Mouse (Mus musculus) hindbrain, postnatal 0 days (tissue): ENCODE data around the gene Chid1. TPM values are rescaled to one million over a fixed set of nuclear protein-coding genes. Genes with fewer than 3 reads are reported as not detected.

Source experiments
- ATAC-seq: fragments of 200-750 bp; cut with Nextera tagmentation; 2 replicates; pipeline ENCODE4 v1.8.0; 2017; ENCODE audit warnings: mild to moderate bottlenecking, moderate TSS enrichment, moderate library complexity
- DNase-seq: peaks from one replicate; pipeline ENCODE4 v3.0.0-alpha.2; 2015; ENCODE audit warnings: low spot score
- H3K27ac ChIP-seq: fragments of 300-500 bp; sonication (generic); 2 replicates; pipeline ENCODE4 v1.5.1; 2014; ENCODE audit warnings: mild to moderate bottlenecking
- H3K27me3 ChIP-seq: fragments of 300-500 bp; sonication (generic); 2 replicates; pipeline ENCODE4 v1.6.1; 2014; ENCODE audit warnings: low read length, mixed read lengths; ENCODE audit not compliant: insufficient read depth
- H3K36me3 ChIP-seq: fragments of 300-500 bp; sonication (generic); 2 replicates; pipeline ENCODE4 v1.6.1; 2014; ENCODE audit warnings: low read length, mixed read lengths; ENCODE audit not compliant: insufficient read depth
- H3K4me1 ChIP-seq: fragments of 300-500 bp; sonication (generic); 2 replicates; pipeline ENCODE4 v1.6.1; 2014; ENCODE audit warnings: antibody characterized with exemption, low read length, mixed read lengths; ENCODE audit not compliant: insufficient read depth
- H3K4me2 ChIP-seq: fragments of 300-500 bp; sonication (generic); 2 replicates; pipeline ENCODE4 v1.6.1; 2014; ENCODE audit warnings: low read depth, mild to moderate bottlenecking, low read length, moderate library complexity, mixed read lengths
- H3K4me3 ChIP-seq: fragments of 300-500 bp; sonication (generic); 2 replicates; pipeline ENCODE4 v1.5.1; 2014; ENCODE audit warnings: low read length
- H3K9ac ChIP-seq: fragments of 300-500 bp; sonication (generic); replicated peaks from 2 replicates; pipeline ENCODE4 v1.6.1; 2014; ENCODE audit warnings: mild to moderate bottlenecking, low read length, moderate library complexity, mixed read lengths
- H3K9me3 ChIP-seq: fragments of 300-500 bp; sonication (generic); 2 replicates; pipeline ENCODE4 v1.6.1; 2016; ENCODE audit warnings: low read length, mixed read lengths
- CTCF ChIP-seq: IDR thresholded peaks from 2 replicates; pipeline ENCODE4 v1.5.1; 2016; ENCODE audit warnings: antibody characterized with exemption, control low read depth, low read depth
- WGBS: fragments of 180-500 bp; shearing (Covaris S2); extraction: QIAGEN DNeasy Blood & Tissue Kit; methylation state at CpG from one replicate; pipeline ENCODE4 v1.1.7; 2014; 5-methylcytosine and 5-hydroxymethylcytosine counted together
- polyA plus RNA-seq: library from polyadenylated mRNA; unstranded; fragments of >200 nt; fragmentation: Nextera tagmentation; extraction: Ambion mirVana; gene quantifications from 2 replicates; pipeline ENCODE4 v1.2.1, GENCODE M21; 2015
- total RNA-seq: library from RNA; depleted of rRNA; stranded (reverse); fragments of >200 nt; gene quantifications from 2 replicates; pipeline ENCODE4 v1.2.3, GENCODE M21; 2014

Gene Chid1
- total and polyA plus RNA-seq, 2 experiments from 2014 or later = 47.8 to 55.2 TPM

DNA sequence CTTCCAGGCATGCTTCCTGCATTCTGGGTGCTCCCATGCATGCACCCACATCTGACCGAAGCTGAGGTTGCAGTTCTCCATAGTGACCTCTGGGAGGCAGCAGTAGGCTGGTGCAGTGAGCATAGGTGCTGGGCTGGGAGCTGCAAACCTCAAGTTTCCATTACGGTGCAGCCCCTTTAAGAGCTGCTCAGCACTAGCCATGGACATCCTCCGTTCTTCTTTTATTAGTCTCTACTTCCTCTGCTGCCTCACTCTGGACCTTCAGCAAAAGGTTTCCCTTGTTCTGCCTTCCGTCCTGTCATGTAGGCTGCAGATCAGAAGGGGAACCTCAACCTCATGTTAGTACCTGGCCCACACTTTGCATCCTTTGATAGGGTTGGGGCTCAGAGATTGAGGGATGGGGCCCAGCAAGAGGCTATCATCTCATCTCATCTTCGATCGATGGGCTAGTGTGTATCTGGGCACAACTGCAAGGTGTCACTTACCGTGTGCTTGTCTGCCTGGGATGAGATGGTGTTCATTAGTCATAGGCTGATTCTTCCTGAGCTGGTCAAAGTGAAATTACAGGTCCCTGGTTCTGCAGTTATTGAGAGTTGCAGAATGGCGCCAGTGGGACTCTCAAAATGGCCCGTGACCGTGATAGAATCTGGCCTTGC is 58.7 kb downstream of the Chid1 start:
- WGBS = 9% methylated on average over 10 of the region's 10 CpGs

DNA sequence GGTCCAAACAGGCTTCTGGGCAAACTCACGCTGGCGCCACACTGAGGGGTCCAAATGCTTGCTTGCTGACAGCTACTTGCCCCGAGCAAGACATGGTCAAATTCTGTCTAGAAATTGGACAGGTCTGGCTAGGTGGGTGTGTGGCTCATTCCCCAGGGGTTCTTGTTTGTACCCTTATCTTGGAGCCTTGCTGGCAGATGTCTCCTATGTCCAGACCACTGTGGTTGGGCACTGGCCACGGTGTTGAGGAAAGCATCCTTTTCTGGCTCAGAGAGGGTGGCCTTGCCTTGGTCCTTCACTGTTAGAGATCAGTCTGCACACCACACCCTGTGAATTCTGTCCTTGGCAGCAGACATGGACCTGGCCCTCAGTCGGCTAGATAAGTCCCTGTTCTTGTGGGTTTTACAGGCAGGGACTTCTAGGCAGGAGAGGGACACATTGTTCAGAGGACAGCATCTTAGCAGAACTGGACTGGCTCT is 61.3 kb downstream of the Chid1 start:
- WGBS = 73% methylated on average over 5 of the region's 5 CpGs
- Histone ChIP-seq H3K27ac (no peak overlapping the region), H3K4me3 (no peak overlapping the region), H3K27me3 (no peaks in the 10 kb centered on the region), H3K36me3 (no peaks in the 10 kb centered on the region), H3K9me3 (no peaks in the 10 kb centered on the region), H3K9ac (no peak overlapping the region), H3K4me2 (no peak overlapping the region), H3K4me1 (peaks cover 18% of the 10 kb centered on the region)
- no peak for TF ChIP-seq CTCF
- ATAC-seq = no peak
- no peak for DNase-seq

More for the DNA sequence above, 58.7 kb downstream of the Chid1 start:
- peaks cover 14% of the 10 kb centered on the region for H3K4me1 ChIP-seq
- H3K27me3 ChIP-seq = no peaks in the 10 kb centered on the region
- H3K4me2 ChIP-seq = peak overlapping the region; percentile 93
- peak; percentile 90 for DNase-seq
- peak overlapping the region; percentile 81 for H3K27ac ChIP-seq
- H3K9ac ChIP-seq = peak overlapping the region; percentile 17; the same call in 1 of the 2 replicates
- no peaks in the 10 kb centered on the region for H3K9me3 ChIP-seq
- peak overlapping the region; percentile 70 for H3K4me3 ChIP-seq
- no peaks in the 10 kb centered on the region for H3K36me3 ChIP-seq
- peak; percentile 96 for TF ChIP-seq CTCF
- peak; percentile 60 for ATAC-seq

DNA sequence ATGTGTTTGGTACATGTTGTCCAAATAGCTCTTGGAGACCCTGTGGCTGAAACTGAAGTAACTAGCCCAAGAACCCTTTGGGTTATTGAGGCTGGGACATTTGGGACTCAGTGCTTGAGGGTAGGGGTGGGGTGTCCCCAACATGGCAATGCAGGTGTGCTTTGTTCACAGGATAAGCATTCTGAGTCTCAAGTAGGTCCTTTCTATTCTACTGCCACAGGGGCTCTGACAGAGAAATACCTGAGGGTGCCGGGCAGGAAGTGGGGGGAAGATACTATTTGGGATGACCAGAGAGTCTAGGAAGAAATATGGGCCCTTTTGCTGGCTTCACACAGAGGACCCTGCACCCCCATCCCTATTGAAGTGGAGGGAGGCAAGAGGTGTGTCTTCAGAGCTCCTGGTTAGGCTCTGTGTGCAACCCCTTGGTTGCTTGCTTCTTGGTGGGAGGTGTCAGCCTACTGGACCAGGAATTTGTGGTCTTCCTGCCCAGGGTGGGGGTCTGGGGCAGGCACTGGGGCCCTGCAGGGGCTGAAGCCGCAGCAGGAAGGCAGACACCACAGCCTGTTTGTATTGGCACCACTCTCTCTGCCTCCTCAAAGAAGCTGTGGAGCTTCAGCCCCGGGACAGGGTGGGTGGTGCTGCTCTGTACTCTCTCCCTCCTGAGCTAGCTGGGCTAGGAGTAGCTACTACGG is 61.9 kb downstream of the Chid1 start:
- H3K36me3 ChIP-seq = peaks cover under 1% of the 10 kb centered on the region
- H3K4me2 ChIP-seq = no peak overlapping the region
- whole genome bisulfite sequencing = 76% methylated on average over 4 of the region's 4 CpGs
- ATAC-seq (no peak), DNase-seq (no peak)
- H3K4me3 ChIP-seq = no peak overlapping the region
- peaks cover 18% of the 10 kb centered on the region for H3K4me1 ChIP-seq
- TF ChIP-seq CTCF = no peak
- H3K9me3 ChIP-seq = no peaks in the 10 kb centered on the region
- H3K27ac ChIP-seq = peak overlapping the region; percentile 80; the same call in 1 of the 2 replicates
- H3K27me3 ChIP-seq = no peaks in the 10 kb centered on the region
- no peak overlapping the region for H3K9ac ChIP-seq

DNA sequence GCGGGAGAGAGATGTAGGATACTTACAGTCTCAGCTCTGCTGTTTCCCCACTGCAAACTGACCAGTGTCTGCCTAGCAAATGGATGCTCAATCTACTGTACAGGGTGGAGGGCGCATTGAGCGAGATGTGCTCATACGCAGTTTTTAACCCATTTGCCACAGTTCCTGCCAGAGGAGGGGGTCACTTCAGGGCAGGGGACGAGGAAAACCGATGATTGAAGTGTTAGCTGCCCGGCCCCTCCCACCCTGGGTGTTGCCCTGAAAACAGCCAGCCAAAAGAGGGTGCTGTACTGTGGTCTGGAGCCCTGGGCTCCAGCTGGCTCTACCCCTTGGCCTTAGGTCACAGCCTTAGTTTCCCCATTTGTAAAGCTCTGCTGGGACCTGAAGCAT is 62.7 kb downstream of the Chid1 start:
- no peak; the same call in 1 of the 2 replicates for TF ChIP-seq CTCF
- Histone ChIP-seq H3K9me3 (no peaks in the 10 kb centered on the region), H3K4me3 (0 out of 2 replicates have a peak overlapping the region, but pooled peaks have one; percentile 7), H3K4me2 (peak overlapping the region; percentile 77), H3K27me3 (no peaks in the 10 kb centered on the region), H3K4me1 (peaks cover 18% of the 10 kb centered on the region), H3K36me3 (peaks cover 8% of the 10 kb centered on the region), H3K27ac (peak overlapping the region; percentile 80; the same call in 1 of the 2 replicates), H3K9ac (no peak overlapping the region; the same call in 1 of the 2 replicates)
- WGBS = 20% methylated on average over 7 of the region's 7 CpGs
- DNase-seq = no peak
- ATAC-seq = no peak

DNA sequence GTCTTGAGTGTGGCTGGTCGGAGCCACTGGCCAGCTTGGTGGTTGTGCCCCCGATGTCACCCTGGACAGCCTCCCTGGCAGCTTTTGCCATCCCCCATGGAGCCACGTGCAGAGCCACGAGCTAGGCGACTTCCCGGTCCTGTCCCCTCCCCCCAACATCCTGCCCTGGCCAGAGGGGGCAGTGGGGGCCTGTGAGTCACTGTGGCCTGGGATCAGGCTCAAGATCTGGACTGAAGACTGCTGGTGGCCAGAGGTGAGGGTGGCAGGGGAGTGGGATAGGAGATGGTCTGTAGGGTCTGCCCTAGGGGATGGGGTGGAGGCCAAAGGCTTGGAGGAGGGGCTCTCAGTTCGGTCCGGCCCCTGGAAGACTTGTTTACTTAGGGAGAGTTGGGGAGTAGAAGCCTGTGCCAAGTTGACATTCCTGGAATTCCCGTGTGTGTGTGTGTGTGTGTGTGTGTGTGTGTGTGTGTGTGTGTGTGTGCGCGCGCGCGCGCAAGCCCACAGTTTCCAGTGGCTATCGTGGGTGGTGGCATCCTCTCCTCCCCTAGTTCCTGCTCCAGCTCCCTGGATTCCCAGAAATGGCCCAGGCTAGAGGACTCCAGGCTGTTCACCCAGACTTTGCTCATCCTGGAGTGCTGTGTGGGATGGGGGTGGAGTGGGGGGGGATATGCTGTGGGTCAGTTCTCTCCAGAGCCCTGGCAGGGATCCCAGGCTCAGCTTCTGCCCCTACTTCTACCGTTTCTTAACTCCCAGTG is 63.3 kb downstream of the Chid1 start:
- Histone ChIP-seq H3K27ac (peak overlapping the region; percentile 80), H3K36me3 (peaks cover 9% of the 10 kb centered on the region), H3K4me1 (peaks cover 18% of the 10 kb centered on the region), H3K9me3 (no peaks in the 10 kb centered on the region), H3K27me3 (no peaks in the 10 kb centered on the region), H3K4me2 (peak overlapping the region; percentile 77), H3K4me3 (0 out of 2 replicates have a peak overlapping the region, but pooled peaks have one; percentile 7), H3K9ac (no peak overlapping the region; the same call in none of the 2 replicates)
- WGBS = 6% methylated on average over 17 of the region's 17 CpGs
- peak; percentile 41; the same call in 1 of the 2 replicates for TF ChIP-seq CTCF
- DNase-seq (peak; percentile 50), ATAC-seq (peak; percentile 8; the same call in 1 of the 2 replicates)

DNA sequence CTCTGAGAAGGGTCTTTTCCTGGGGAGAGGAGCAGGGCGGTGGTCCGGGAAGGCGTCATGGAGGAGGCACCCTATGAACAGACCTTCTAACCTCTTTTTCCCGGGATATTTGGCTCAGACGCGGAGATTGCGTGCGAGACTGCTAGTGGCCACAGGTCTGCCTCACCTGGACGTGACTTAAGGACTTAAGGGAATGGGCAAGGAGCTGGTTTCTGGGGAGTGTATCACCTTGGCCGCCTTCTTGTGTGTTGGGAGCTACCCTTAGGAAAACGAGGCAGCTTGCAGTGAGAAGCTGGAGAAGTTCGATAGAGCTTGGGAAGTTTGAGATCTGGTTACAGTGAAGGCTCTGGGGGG is 63.9 kb downstream of the Chid1 start:
- Histone ChIP-seq H3K9ac (peak overlapping the region; percentile 87), H3K27ac (peak overlapping the region; percentile 80; the same call in 1 of the 2 replicates), H3K4me2 (peak overlapping the region; percentile 77), H3K36me3 (peaks cover 12% of the 10 kb centered on the region), H3K27me3 (no peaks in the 10 kb centered on the region), H3K4me1 (peaks cover 14% of the 10 kb centered on the region), H3K9me3 (no peaks in the 10 kb centered on the region), H3K4me3 (peak overlapping the region; percentile 60)
- ATAC-seq (peak; percentile 2; the same call in 1 of the 2 replicates), DNase-seq (no peak)
- TF ChIP-seq CTCF = no peak
- 3% methylated on average over 12 of the region's 12 CpGs for WGBS
